Mouse (Mus musculus): Measurements from ENCODE around the gene Arhgef17. TPM values are rescaled to one million over a fixed set of nuclear protein-coding genes. Genes with fewer than 3 reads are reported as not detected.

The Arhgef17 gene
- 12.9 and 14.2 TPM in 2 replicates for polyA plus RNA-seq (2014; fragmentation: Nextera tagmentation; extraction: Ambion mirVana)

- H3K4me2 ChIP-seq (ENCODE audit: low read length): peak within 1 kb of the TSS; percentile 94
- peak; percentile 90 for DNase-seq (ENCODE audit: low spot score)
- H3K4me1 ChIP-seq (replicated peaks; ENCODE audit: control insufficient read depth, insufficient read depth, low read length): peaks cover 39% of the 10 kb centered on the region
- H3K4me3 ChIP-seq (ENCODE audit: low read depth, low read length): peak within 1 kb of the TSS; percentile 81
- H3K36me3 ChIP-seq (ENCODE audit: control insufficient read depth, insufficient read depth, low read length): peaks cover 14% of the 10 kb centered on the region; the same call in 1 of the 2 replicates
- peak within 1 kb of the TSS; percentile 99 for H3K27ac ChIP-seq (ENCODE audit: low read depth)
- WGBS: under 1% methylated on average over 32 of the region's 35 CpGs
- no peaks in the 10 kb centered on the region for H3K27me3 ChIP-seq (replicated peaks; ENCODE audit: control insufficient read depth, insufficient read depth, low read length)
- H3K9ac ChIP-seq (ENCODE audit: low read length): peak within 1 kb of the TSS; percentile 92
- ATAC-seq (replicated peaks; ENCODE audit: low FRiP score, low TSS enrichment, low read depth): peak; percentile 81
- H3K9me3 ChIP-seq (ENCODE audit: control insufficient read depth, low read length): no peaks in the 10 kb centered on the region
These were observed at the start of gene Arhgef17 for GRCm38 (mm10) chr7:100931926-100932480. Arhgef17 (minus strand) TSS chr7:100932107.

DNA sequence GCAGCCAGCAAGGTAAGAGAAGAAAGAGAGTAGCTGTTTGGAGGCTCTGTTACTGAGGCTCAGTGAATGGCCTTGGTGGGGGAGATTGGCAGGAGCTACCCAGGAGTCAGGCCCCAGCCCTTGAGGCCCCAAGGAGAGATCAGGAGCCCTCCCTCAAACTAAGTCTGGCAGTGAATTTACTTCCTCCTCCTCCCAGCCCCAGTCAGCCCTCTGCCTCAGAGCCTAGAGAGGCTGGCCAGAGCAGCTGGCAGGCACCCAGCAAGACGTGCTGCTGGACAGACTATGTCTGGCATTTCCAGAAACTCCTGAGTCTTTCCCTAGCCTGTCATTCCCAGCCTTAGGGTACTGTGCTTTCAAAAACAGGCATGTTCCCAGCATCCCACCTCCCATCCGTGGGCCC, 47.3 kb upstream of the Arhgef17 start:
- H3K27ac ChIP-seq (ENCODE audit: low read depth): peak overlapping the region; percentile 33; the same call in 1 of the 2 replicates

DNA sequence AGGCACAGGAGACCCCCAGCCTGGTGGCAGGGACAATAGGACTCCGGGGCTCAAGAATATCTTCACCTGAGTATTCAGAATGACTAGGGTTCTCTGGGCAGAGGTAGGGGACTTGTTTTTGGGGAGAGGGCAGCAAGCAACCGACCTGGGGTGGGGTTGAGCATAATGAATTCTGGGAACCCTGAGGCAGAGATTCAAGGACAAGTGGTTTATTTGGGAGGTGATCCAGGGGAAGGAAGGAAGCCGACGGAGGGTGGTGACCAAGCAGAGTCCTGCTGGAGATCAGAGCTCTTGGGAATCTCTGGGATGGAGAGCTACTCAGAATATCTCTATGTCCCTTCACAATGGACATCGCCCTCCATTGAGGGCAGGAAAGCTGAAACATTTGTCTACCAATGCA, 46.3 kb upstream of the Arhgef17 start:
- Histone ChIP-seq H3K9ac (ENCODE audit: low read length) (no peak overlapping the region), H3K4me1 (replicated peaks; ENCODE audit: control insufficient read depth, insufficient read depth, low read length) (peaks cover 13% of the 10 kb centered on the region), H3K4me3 (ENCODE audit: low read depth, low read length) (no peak overlapping the region), H3K4me2 (ENCODE audit: low read length) (no peak overlapping the region), H3K27me3 (replicated peaks; ENCODE audit: control insufficient read depth, insufficient read depth, low read length) (peaks cover 25% of the 10 kb centered on the region), H3K36me3 (ENCODE audit: control insufficient read depth, insufficient read depth, low read length) (no peaks in the 10 kb centered on the region), H3K9me3 (ENCODE audit: control insufficient read depth, low read length) (no peaks in the 10 kb centered on the region), H3K27ac (ENCODE audit: low read depth) (no peak overlapping the region)
- no peak for DNase-seq (ENCODE audit: low spot score)
- WGBS: 87% methylated on average over 5 of the region's 5 CpGs
- no peak for ATAC-seq (replicated peaks; ENCODE audit: low FRiP score, low TSS enrichment, low read depth)

More for the DNA sequence above, 47.3 kb upstream of the Arhgef17 start:
- H3K4me3 ChIP-seq (ENCODE audit: low read depth, low read length): no peak overlapping the region
- 36% methylated on average over 2 of the region's 2 CpGs for WGBS
- H3K27me3 ChIP-seq (replicated peaks; ENCODE audit: control insufficient read depth, insufficient read depth, low read length): peaks cover 15% of the 10 kb centered on the region
- H3K9me3 ChIP-seq (ENCODE audit: control insufficient read depth, low read length): no peaks in the 10 kb centered on the region
- no peak overlapping the region for H3K9ac ChIP-seq (ENCODE audit: low read length)
- DNase-seq (ENCODE audit: low spot score) (no peak), ATAC-seq (replicated peaks; ENCODE audit: low FRiP score, low TSS enrichment, low read depth) (peak; percentile 59)
- H3K36me3 ChIP-seq (ENCODE audit: control insufficient read depth, insufficient read depth, low read length): no peaks in the 10 kb centered on the region
- H3K4me1 ChIP-seq (replicated peaks; ENCODE audit: control insufficient read depth, insufficient read depth, low read length): peaks cover 14% of the 10 kb centered on the region
- no peak overlapping the region for H3K4me2 ChIP-seq (ENCODE audit: low read length)

- Histone ChIP-seq H3K4me3 (ENCODE audit: low read depth, low read length) (peak within 1 kb of the TSS; percentile 37), H3K4me2 (ENCODE audit: low read length) (peak within 1 kb of the TSS; percentile 57), H3K27me3 (replicated peaks; ENCODE audit: control insufficient read depth, insufficient read depth, low read length) (peaks cover 30% of the 10 kb centered on the region), H3K9me3 (ENCODE audit: control insufficient read depth, low read length) (no peaks in the 10 kb centered on the region), H3K27ac (ENCODE audit: low read depth) (no peak within 1 kb of the TSS), H3K4me1 (replicated peaks; ENCODE audit: control insufficient read depth, insufficient read depth, low read length) (peaks cover 17% of the 10 kb centered on the region), H3K36me3 (ENCODE audit: control insufficient read depth, insufficient read depth, low read length) (no peaks in the 10 kb centered on the region), H3K9ac (ENCODE audit: low read length) (peak within 1 kb of the TSS; percentile 25)
- peak; percentile 68 for ATAC-seq (replicated peaks; ENCODE audit: low FRiP score, low TSS enrichment, low read depth)
- whole genome bisulfite sequencing: 4% methylated on average over 35 of the region's 36 CpGs
- DNase-seq (ENCODE audit: low spot score): no peak
These were observed 42.4 kb upstream of the Arhgef17 start, which contains the start of gene P2ry6 for GRCm38 (mm10) chr7:100974135-100974903. P2ry6 (minus strand) TSS chr7:100974649.

- DNase-seq (ENCODE audit: low spot score): no peak
- Histone ChIP-seq H3K4me1 (replicated peaks; ENCODE audit: control insufficient read depth, insufficient read depth, low read length) (peaks cover 8% of the 10 kb centered on the region), H3K9ac (ENCODE audit: low read length) (no peak overlapping the region), H3K36me3 (ENCODE audit: control insufficient read depth, insufficient read depth, low read length) (no peaks in the 10 kb centered on the region), H3K27me3 (replicated peaks; ENCODE audit: control insufficient read depth, insufficient read depth, low read length) (peaks cover 30% of the 10 kb centered on the region), H3K9me3 (ENCODE audit: control insufficient read depth, low read length) (no peaks in the 10 kb centered on the region), H3K4me2 (ENCODE audit: low read length) (no peak overlapping the region), H3K4me3 (ENCODE audit: low read depth, low read length) (no peak overlapping the region), H3K27ac (ENCODE audit: low read depth) (no peak overlapping the region)
- WGBS: 41% methylated on average over 3 of the region's 3 CpGs
- no peak for ATAC-seq (replicated peaks; ENCODE audit: low FRiP score, low TSS enrichment, low read depth)
These were observed 41.0 kb upstream of the Arhgef17 start for GRCm38 (mm10) chr7:100972875-100973274.

DNA sequence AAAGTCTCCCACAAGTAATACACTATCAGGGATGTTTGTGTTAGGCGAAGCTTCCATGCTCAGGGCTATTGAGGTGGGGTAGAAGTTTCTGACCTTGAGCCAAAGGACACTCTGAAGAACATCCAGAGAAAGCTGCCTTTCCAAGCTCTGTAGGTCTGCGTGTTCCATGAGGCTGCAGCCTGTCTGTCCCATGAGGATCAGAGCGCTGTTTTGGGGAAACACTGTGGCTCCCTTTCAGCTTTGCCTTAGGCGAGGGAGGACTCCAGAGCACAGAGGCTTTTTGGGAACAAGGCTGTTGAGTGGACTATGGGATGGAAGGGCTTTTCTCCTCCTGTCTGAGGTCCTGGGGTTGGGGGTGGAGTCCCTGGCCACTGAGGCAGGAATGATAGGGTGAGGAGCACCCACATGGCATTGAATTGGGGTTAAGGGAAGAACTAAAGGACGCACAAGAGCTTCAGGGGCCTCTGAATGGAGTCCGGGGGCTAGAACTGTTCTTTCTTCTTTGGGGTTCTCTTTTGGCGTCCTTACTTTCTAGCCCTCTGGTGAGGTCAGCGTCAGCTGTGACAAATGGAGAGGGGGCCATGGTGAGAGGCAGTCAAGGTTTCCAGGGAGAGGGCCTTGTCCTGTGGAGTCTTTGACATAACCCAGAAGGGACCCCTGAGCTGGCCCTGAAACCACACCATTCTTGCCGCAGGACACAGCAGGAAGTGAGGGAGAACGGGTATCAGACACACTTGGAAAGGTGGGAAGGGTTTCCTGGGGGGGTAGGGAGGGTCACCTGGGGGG, 37.2 kb upstream of the Arhgef17 start:
- no peak for ATAC-seq (replicated peaks; ENCODE audit: low FRiP score, low TSS enrichment, low read depth)
- H3K4me2 ChIP-seq (ENCODE audit: low read length): no peak overlapping the region
- peaks cover 14% of the 10 kb centered on the region for H3K27me3 ChIP-seq (replicated peaks; ENCODE audit: control insufficient read depth, insufficient read depth, low read length)
- no peak overlapping the region for H3K4me3 ChIP-seq (ENCODE audit: low read depth, low read length)
- no peak overlapping the region for H3K9ac ChIP-seq (ENCODE audit: low read length)
- no peaks in the 10 kb centered on the region for H3K36me3 ChIP-seq (ENCODE audit: control insufficient read depth, insufficient read depth, low read length)
- H3K4me1 ChIP-seq (replicated peaks; ENCODE audit: control insufficient read depth, insufficient read depth, low read length): peaks cover 8% of the 10 kb centered on the region
- no peaks in the 10 kb centered on the region for H3K9me3 ChIP-seq (ENCODE audit: control insufficient read depth, low read length)
- no peak for DNase-seq (ENCODE audit: low spot score)
- WGBS: 72% methylated on average over 10 of the region's 10 CpGs
- H3K27ac ChIP-seq (ENCODE audit: low read depth): no peak overlapping the region

DNA sequence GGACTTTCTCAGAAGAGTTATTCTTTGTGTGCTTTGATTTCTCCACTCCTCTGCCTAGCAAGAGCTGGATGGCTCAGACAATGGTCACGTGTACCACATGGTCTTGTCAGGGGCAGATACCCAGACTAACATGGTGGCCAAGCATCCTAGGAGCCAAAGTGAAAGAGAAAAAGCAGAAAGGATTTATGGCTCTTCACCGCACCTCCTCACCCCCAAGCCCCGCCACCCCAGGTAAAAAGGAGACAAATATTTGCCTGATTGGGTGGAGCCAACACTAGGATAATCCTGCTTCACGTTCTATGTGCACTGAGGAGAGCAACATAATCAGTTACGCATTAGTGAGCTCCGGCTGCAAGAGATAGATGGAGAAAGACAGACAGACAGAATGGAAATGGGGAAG, 36.5 kb upstream of the Arhgef17 start:
- WGBS: 68% methylated on average over 6 of the region's 6 CpGs
- H3K4me2 ChIP-seq (ENCODE audit: low read length): no peak overlapping the region
- DNase-seq (ENCODE audit: low spot score): no peak
- ATAC-seq (replicated peaks; ENCODE audit: low FRiP score, low TSS enrichment, low read depth): peak; percentile 51; the same call in 1 of the 2 replicates
- H3K9me3 ChIP-seq (ENCODE audit: control insufficient read depth, low read length): no peaks in the 10 kb centered on the region
- no peak overlapping the region for H3K4me3 ChIP-seq (ENCODE audit: low read depth, low read length)
- no peak overlapping the region for H3K9ac ChIP-seq (ENCODE audit: low read length)
- H3K4me1 ChIP-seq (replicated peaks; ENCODE audit: control insufficient read depth, insufficient read depth, low read length): peaks cover 8% of the 10 kb centered on the region
- H3K27ac ChIP-seq (ENCODE audit: low read depth): no peak overlapping the region
- no peaks in the 10 kb centered on the region for H3K36me3 ChIP-seq (ENCODE audit: control insufficient read depth, insufficient read depth, low read length)
- H3K27me3 ChIP-seq (replicated peaks; ENCODE audit: control insufficient read depth, insufficient read depth, low read length): peaks cover 7% of the 10 kb centered on the region

- no peak overlapping the region for H3K9ac ChIP-seq (ENCODE audit: low read length)
- H3K27ac ChIP-seq (ENCODE audit: low read depth): no peak overlapping the region
- no peaks in the 10 kb centered on the region for H3K9me3 ChIP-seq (ENCODE audit: control insufficient read depth, low read length)
- H3K27me3 ChIP-seq (replicated peaks; ENCODE audit: control insufficient read depth, insufficient read depth, low read length): peaks cover 2% of the 10 kb centered on the region; the same call in 1 of the 2 replicates
- no peak overlapping the region for H3K4me3 ChIP-seq (ENCODE audit: low read depth, low read length)
- H3K4me1 ChIP-seq (replicated peaks; ENCODE audit: control insufficient read depth, insufficient read depth, low read length): peaks cover 8% of the 10 kb centered on the region
- ATAC-seq (replicated peaks; ENCODE audit: low FRiP score, low TSS enrichment, low read depth) (no peak), DNase-seq (ENCODE audit: low spot score) (no peak)
- 73% methylated on average over 9 of the region's 9 CpGs for WGBS
- H3K36me3 ChIP-seq (ENCODE audit: control insufficient read depth, insufficient read depth, low read length): no peaks in the 10 kb centered on the region
- H3K4me2 ChIP-seq (ENCODE audit: low read length): no peak overlapping the region
These were observed 35.9 kb upstream of the Arhgef17 start for GRCm38 (mm10) chr7:100967850-100968249.

Data from intestine, embryonic 14.5 days (tissue).